Mouse (Mus musculus): ENCODE data around the gene Actl6b. TPM values are rescaled to one million over a fixed set of nuclear protein-coding genes. Genes with fewer than 3 reads are reported as not detected.

The Actl6b gene
- 339 and 342 TPM in 2 replicates for polyA plus RNA-seq (2015; fragmentation: Nextera tagmentation; extraction: Ambion mirVana)

DNA sequence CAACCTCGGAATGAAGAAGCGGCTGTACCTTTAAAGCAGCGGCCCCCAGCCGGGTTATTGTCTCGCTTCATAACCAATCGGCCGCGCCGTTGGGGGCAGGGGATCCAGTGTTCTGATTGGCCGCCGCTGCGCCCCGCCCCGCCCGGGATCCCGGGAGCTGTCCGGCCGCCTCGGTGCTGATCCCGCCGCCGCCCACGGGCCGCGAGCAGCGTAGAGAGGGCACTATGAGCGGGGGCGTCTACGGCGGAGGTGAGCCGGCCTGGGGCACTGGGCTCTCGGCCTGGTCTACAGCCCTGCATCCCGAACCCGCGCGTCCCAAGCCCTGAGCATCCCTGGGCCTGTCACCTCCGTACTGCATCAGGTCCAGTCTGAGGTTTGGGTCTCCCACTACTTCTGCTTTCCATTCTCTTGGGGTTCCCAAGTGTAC lies at the start of gene Actl6b:
Actl6b (plus strand) TSS at position 107 of the 427 bp plus-strand sequence.
- Histone ChIP-seq H3K36me3 (replicated peaks) (no peaks in the 10 kb centered on the region), H3K4me1 (peaks cover 21% of the 10 kb centered on the region), H3K9ac (peak within 1 kb of the TSS; percentile 84), H3K9me3 (no peaks in the 10 kb centered on the region), H3K27me3 (replicated peaks) (no peaks in the 10 kb centered on the region), H3K27ac (peak within 1 kb of the TSS; percentile 82), H3K4me2 (peak within 1 kb of the TSS; percentile 82), H3K4me3 (peak within 1 kb of the TSS; percentile 81)
- peak; percentile 96 for ATAC-seq (replicated peaks)
- WGBS: under 1% methylated on average over 37 of the region's 37 CpGs

DNA sequence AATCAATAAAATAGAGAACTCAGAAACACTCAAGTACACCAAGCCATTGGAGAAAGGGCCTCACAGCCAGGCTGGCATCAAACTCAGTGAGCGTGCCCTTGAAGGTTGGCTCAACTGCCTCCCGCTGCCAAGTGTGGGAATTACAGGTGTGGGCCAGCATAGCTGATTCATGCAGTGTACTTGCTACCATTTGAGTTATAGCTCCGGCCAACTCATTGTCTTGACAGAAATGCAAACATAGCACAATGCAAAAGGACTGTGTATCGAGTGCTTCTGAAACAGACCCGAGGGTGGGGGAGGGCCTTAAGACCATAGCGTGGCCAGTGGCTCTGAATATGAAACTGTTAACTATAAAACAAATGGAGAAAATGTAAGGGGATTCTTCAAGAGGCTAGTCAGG lies 49.3 kb upstream of the Actl6b start:
- Histone ChIP-seq H3K9me3 (no peaks in the 10 kb centered on the region), H3K9ac (no peak overlapping the region), H3K36me3 (replicated peaks) (no peaks in the 10 kb centered on the region), H3K4me1 (peaks cover 18% of the 10 kb centered on the region), H3K27me3 (replicated peaks) (no peaks in the 10 kb centered on the region), H3K4me3 (no peak overlapping the region), H3K27ac (no peak overlapping the region), H3K4me2 (no peak overlapping the region)
- no peak for ATAC-seq (replicated peaks)
- WGBS: 87% methylated on average over 6 of the region's 6 CpGs

DNA sequence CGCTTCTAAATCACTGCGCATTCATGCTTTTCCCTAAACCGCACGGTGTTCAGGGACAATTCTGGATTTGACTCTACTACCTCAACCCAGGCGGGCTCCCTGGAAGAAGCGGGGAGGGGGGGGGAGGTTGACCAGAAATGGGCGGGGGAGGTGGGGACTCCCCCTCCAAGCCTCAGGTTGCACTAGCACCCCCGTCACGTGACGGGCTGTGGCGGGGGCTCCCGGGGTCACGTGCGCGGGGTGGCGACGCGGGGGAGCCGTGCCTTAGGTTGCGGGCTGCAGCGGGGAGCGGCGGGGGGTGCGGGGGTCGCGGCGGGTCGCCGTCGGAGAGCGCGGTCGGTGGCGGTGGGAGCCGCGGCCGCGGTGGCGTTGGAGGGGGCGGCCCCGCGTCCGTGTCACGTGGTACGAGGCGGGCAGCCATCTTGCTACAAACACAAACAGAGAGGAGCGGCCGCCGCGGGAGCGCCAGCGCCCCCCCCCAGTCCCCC lies 43.3 kb upstream of the Actl6b start:
- H3K9me3 ChIP-seq: no peaks in the 10 kb centered on the region
- H3K4me1 ChIP-seq: peaks cover 41% of the 10 kb centered on the region
- peak; percentile 62 for ATAC-seq (replicated peaks)
- H3K27ac ChIP-seq: peak overlapping the region; percentile 86
- peak overlapping the region; percentile 93 for H3K4me3 ChIP-seq
- WGBS: 2% methylated on average over 37 of the region's 52 CpGs
- H3K9ac ChIP-seq: peak overlapping the region; percentile 96
- H3K4me2 ChIP-seq: peak overlapping the region; percentile 82
- H3K27me3 ChIP-seq (replicated peaks): no peaks in the 10 kb centered on the region
- H3K36me3 ChIP-seq (replicated peaks): no peaks in the 10 kb centered on the region

DNA sequence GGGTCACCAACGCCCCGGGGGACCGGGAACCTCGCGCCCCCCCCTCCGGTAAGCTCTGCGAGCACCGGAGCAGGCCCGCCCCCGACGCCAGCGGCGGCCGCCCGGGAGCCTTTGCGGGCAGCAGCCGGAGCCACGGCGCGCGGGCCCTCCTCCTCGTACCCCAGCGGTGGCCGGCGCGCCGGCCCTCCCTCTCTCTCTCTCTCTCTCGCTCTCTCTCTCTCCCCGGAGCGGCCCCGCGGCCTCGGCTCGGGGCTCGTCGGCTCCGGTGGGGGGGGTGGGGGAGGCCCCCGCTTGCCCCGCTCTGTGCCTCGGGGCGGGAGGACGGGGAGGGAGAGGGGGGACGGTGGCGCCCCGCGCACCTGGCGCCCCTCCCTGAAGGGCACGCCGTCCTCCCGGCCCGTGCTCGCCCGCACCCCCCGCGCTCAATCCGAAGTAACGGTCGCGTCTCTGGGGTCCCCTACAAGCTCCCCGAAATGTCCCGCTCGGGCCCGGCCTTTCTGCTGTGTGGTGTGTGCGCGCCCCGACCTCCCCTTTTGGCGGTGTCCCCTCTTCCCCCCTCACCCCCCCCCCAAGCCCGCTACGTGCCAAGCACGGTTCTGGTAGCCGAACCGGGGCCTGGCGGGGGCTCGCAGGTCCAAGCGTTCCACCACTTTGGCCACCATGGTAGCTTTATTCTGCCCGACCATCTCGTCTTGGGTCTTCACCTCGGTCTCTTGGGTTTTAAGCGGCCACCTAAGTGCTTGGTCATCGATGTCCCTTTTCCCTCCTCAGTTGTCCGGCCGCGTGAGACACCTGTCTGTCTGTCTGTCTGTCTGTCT lies 42.5 kb upstream of the Actl6b start:
- H3K4me3 ChIP-seq: peak overlapping the region; percentile 93
- peak overlapping the region; percentile 96 for H3K9ac ChIP-seq
- peak overlapping the region; percentile 86 for H3K27ac ChIP-seq
- H3K4me1 ChIP-seq: peaks cover 48% of the 10 kb centered on the region
- H3K36me3 ChIP-seq (replicated peaks): no peaks in the 10 kb centered on the region
- H3K27me3 ChIP-seq (replicated peaks): no peaks in the 10 kb centered on the region
- ATAC-seq (replicated peaks): peak; percentile 41
- under 1% methylated on average over 51 of the region's 83 CpGs for WGBS
- H3K4me2 ChIP-seq: peak overlapping the region; percentile 82
- no peaks in the 10 kb centered on the region for H3K9me3 ChIP-seq

DNA sequence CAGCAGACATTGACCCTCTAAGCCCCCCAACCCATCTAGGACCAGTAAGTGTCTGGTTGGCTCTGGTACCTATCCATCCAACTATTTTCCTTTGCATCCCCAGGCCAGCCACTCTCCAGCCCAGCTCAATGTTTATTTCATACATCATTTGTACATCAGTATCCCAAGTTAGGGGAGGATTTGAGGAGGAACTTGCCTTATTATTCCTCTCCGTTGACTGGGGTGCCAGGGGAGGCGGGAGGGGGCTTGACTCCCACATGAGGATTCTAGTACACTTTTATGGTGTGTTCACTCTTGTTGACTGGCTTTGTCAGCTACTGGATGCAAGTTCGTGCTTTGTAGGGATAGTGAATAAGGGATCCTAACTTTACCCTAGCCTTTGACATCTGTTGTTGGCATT lies 41.6 kb upstream of the Actl6b start:
- Histone ChIP-seq H3K4me2 (peak overlapping the region; percentile 82), H3K4me3 (peak overlapping the region; percentile 93), H3K36me3 (replicated peaks) (no peaks in the 10 kb centered on the region), H3K9me3 (no peaks in the 10 kb centered on the region), H3K27ac (peak overlapping the region; percentile 86), H3K27me3 (replicated peaks) (no peaks in the 10 kb centered on the region), H3K4me1 (peaks cover 52% of the 10 kb centered on the region), H3K9ac (peak overlapping the region; percentile 96)
- ATAC-seq (replicated peaks): no peak
- WGBS: 60% methylated on average over 3 of the region's 3 CpGs

DNA sequence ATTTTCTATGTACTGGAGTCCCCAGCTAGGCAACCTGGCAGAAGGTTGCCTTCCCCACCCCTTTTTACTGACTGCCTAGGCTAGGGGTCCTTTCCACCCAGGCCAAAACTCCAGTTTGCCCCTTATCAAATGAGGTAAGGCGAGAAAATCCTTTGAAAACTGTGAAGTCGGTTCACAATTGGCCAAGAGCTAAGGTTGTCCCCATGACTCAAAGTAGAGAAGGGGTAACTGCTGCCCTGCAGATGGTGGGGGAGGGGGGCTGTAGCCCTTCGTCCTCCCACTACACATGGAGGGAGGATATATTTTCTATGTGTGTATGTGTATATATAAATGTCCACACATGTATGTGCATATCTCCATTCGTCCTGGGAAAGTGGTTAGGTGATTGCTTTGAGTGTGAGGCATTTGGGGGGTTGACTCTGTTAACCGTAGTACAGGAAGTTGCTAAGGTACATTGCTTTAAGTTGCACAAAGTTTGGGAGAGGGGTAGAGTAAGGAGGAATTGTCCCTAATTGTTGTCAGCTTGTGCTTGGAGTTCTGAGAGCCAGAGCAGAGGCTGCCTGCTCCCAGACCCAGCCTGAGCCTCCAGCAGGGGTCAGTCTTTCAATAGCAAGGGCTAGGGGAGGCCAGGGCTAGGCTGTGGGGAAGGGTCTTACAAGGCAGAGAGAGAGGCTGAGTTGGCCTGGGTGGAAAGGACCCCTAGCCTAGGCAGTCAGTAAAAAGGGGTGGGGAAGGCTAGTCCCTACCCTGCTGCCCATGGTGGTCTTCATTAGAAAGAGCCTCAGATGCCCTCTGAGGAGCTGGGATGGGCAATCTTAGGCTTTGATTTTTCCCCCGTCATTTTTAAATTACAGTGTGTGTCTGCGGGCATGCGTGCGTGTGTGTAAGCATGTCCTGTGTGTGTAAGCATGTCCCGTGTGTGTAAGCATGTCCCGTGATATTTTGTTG lies 40.2 kb upstream of the Actl6b start:
- Histone ChIP-seq H3K4me1 (peaks cover 52% of the 10 kb centered on the region), H3K9me3 (no peaks in the 10 kb centered on the region), H3K4me3 (peak overlapping the region; percentile 93; the same call in 1 of the 2 replicates), H3K4me2 (peak overlapping the region; percentile 82), H3K9ac (no peak overlapping the region), H3K36me3 (replicated peaks) (peaks cover 1% of the 10 kb centered on the region; the same call in 1 of the 2 replicates), H3K27me3 (replicated peaks) (no peaks in the 10 kb centered on the region), H3K27ac (no peak overlapping the region)
- 0 out of 2 replicates have a peak, but pooled peaks have one; percentile 48 for ATAC-seq (replicated peaks)
- 80% methylated on average over 11 of the region's 11 CpGs for WGBS

DNA sequence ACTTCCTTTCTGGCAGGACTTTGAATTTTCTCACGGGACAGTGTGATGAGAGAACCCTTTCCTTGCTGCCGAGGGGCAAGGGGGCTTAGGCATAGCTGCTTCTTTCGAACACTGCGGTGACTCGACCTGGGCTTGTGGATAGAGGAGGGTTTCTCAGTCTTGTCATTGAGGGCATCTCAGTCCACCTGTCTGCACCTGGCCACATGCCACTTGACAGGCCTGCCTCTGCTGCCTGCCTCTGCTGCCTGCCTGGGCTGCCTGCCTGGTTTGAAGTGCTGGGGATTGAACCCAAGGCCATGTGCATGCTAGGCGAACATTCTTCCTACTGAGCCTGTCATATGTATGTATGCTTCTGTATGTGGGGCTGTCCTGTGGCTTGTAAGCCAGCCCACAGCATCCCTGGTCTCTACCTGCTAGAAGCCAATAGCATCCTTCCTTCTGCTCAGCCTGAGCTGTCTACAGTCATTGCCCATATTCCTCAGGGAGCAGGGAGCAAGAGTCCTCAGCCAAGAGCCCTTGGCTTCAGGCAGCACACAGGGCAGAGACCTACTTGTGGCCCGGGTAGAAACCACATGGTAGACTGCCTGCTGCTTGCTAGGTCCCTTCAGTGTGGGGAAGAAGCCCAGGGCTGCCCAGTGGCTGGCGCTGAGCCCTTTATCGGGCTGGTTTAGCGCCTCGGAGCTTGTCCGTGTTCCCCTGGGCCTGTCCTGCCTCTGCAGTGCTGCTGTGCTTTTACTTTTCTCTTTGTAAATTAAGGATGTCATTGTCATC lies 39.2 kb upstream of the Actl6b start:
- H3K4me3 ChIP-seq: no peak overlapping the region
- no peak overlapping the region for H3K27ac ChIP-seq
- no peaks in the 10 kb centered on the region for H3K9me3 ChIP-seq
- H3K36me3 ChIP-seq (replicated peaks): peaks cover 11% of the 10 kb centered on the region; the same call in 1 of the 2 replicates
- no peak for ATAC-seq (replicated peaks)
- peak overlapping the region; percentile 82; the same call in 1 of the 2 replicates for H3K4me2 ChIP-seq
- peak overlapping the region; percentile 21; the same call in 1 of the 2 replicates for H3K9ac ChIP-seq
- no peaks in the 10 kb centered on the region for H3K27me3 ChIP-seq (replicated peaks)
- 81% methylated on average over 12 of the region's 12 CpGs for WGBS
- H3K4me1 ChIP-seq: peaks cover 52% of the 10 kb centered on the region

DNA sequence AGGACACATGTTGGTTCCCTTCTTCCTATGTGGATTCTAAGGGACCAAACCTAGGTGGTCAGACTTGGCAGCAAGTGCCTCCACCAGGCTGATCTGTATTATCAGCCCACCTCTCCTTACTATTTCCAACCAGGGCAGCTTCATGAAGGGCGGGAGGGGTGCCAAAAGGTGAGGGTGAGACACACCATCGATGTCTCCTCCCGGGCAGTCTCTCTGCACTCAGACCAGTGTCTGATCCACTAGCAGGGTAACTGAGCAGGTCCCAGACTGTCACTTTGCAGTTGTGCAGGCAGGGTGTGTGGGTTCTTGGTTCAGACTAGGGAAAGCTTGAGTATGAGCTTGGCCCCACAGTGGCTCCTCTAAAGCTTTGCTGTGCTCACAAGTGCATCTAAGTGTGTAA lies 38.5 kb upstream of the Actl6b start:
- Histone ChIP-seq H3K27ac (no peak overlapping the region), H3K4me2 (no peak overlapping the region), H3K36me3 (replicated peaks) (peaks cover 18% of the 10 kb centered on the region; the same call in 1 of the 2 replicates), H3K4me1 (peaks cover 52% of the 10 kb centered on the region), H3K27me3 (replicated peaks) (no peaks in the 10 kb centered on the region), H3K9ac (no peak overlapping the region), H3K9me3 (no peaks in the 10 kb centered on the region), H3K4me3 (no peak overlapping the region)
- WGBS: 100% methylated on average over 3 of the region's 3 CpGs
- ATAC-seq (replicated peaks): no peak

DNA sequence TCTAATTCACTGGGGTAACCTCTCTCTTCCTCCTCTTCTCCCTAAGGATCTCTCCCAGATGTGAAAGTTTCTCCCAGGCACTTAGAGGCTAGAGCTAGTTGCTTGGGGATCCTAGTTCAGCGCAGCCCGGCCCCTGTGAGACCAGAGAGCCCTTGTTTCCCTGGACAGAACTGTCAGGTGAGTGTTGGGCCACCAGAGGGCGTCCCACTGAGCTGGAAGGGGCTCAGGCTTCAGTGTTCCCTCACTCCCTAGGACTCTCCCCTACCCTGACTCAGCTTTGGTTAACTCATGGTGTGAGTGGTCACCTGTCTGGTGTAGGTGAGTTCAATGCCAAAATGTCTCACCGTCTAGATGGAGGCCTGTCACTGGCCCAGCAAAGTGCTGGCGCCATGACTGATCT lies 34.9 kb upstream of the Actl6b start, which contains the start of gene Gigyf1:
Gigyf1 (plus strand) TSS at position 113 of the 400 bp plus-strand sequence.
- Histone ChIP-seq H3K4me3 (no peak within 1 kb of the TSS), H3K27ac (no peak within 1 kb of the TSS), H3K4me2 (no peak within 1 kb of the TSS), H3K36me3 (replicated peaks) (peaks cover 50% of the 10 kb centered on the region), H3K4me1 (peaks cover 27% of the 10 kb centered on the region), H3K27me3 (replicated peaks) (no peaks in the 10 kb centered on the region), H3K9me3 (no peaks in the 10 kb centered on the region), H3K9ac (no peak within 1 kb of the TSS)
- WGBS: 68% methylated on average over 5 of the region's 5 CpGs
- no peak for ATAC-seq (replicated peaks)

DNA sequence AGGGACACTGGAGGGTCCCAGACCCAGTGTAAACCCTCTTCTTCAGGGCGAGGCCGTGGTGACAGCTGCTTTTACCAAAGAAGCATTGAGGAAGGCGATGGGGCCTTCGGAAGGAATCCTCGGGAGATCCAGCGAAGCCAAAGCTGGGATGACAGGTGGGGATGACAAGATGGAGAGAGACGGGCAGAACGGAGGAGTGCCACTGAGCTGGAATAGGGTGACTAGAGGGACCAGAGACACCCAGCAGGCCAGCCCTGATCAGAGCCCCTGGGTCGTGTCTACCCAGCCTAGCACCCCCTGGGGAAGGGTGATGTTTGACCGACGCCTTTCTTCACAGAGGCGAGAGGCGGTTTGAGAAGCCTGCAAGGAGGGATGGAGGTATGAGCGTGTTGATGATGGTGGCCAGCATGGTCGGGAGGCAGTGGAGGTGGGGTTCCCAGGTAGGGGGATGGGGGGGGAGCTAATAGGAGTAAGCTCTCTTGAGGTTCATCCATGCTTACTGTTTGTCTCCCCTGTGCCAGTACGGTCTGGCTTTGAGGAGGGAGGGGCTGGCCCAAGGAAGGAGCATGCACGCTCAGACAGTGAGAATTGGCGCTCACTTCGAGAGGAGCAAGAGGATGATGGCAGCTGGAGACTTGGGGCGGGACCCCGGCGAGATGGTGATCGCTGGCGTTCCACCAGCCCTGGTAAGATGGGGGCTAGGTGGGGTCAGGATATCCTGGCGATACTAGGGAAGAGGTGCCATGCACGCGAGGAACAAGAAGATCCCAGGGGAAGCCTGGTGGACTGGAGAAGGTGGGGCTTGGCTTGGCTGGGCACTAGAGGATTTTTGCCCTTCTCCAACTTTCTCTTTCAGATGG lies 33.4 kb upstream of the Actl6b start:
- no peak overlapping the region for H3K4me2 ChIP-seq
- 91% methylated on average over 27 of the region's 27 CpGs for WGBS
- H3K9me3 ChIP-seq: no peaks in the 10 kb centered on the region
- H3K27me3 ChIP-seq (replicated peaks): no peaks in the 10 kb centered on the region
- H3K27ac ChIP-seq: no peak overlapping the region
- H3K4me3 ChIP-seq: no peak overlapping the region
- peaks cover 12% of the 10 kb centered on the region for H3K4me1 ChIP-seq
- ATAC-seq (replicated peaks): no peak
- peaks cover 63% of the 10 kb centered on the region for H3K36me3 ChIP-seq (replicated peaks)
- no peak overlapping the region for H3K9ac ChIP-seq

DNA sequence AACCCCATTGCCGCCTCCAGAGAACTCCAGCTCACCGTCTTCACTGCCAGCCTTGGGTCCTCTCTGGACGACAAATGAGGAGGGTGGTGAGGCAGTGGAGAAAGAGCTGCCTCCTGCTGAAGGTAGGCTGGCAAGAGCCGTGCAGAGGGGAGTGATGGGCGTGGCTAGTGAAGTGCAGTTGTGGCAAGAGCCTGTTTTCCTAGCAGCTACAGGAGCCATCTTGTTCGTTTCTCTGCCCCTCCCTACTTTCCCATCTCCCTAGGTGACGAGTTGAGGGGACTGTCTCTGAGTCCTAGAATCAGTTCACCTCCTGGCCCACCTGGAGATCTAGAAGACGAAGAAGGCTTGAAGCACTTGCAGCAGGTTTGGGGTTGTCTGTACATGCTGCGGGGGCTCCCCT lies 31.5 kb upstream of the Actl6b start:
- ATAC-seq (replicated peaks): no peak
- Histone ChIP-seq H3K27ac (no peak overlapping the region), H3K4me3 (no peak overlapping the region), H3K36me3 (replicated peaks) (peaks cover 78% of the 10 kb centered on the region), H3K9ac (no peak overlapping the region), H3K4me2 (no peak overlapping the region), H3K9me3 (no peaks in the 10 kb centered on the region), H3K4me1 (peaks cover 7% of the 10 kb centered on the region), H3K27me3 (replicated peaks) (no peaks in the 10 kb centered on the region)
- WGBS: 79% methylated on average over 9 of the region's 9 CpGs

All from midbrain, embryonic 15.5 days (tissue).